Mouse (Mus musculus) limb, embryonic 14.5 days (tissue): ENCODE data around the gene Gm8369. TPM values are rescaled to one million over a fixed set of nuclear protein-coding genes. Genes with fewer than 3 reads are reported as not detected.
"Not testable (repeated sequence)": the region's sequence is repeated elsewhere in the genome, so short reads cannot be mapped to it uniquely, and the experiment has no call there.

Experiments used
- ATAC-seq: fragments of 200-750 bp; cut with Nextera tagmentation; 2 replicates; pipeline ENCODE4 v1.8.0; 2017; ENCODE audit warnings: low read depth, moderate number of reproducible peaks, moderate TSS enrichment; ENCODE audit not compliant: low FRiP score
- DNase-seq: peaks from one replicate; pipeline ENCODE4 v3.0.0-alpha.2; 2015; ENCODE audit warnings: low spot score
- H3K27ac ChIP-seq: fragments of 300-500 bp; sonication (generic); replicated peaks from 2 replicates; pipeline ENCODE4 v1.5.1; 2014; ENCODE audit warnings: low read depth, mild to moderate bottlenecking, low read length, moderate library complexity, mixed read lengths
- H3K27me3 ChIP-seq: fragments of 300-500 bp; sonication (generic); 2 replicates; pipeline ENCODE4 v1.6.1; 2014; ENCODE audit warnings: low read length, mixed read lengths; ENCODE audit not compliant: control insufficient read depth, insufficient read depth
- H3K36me3 ChIP-seq: fragments of 300-500 bp; sonication (generic); 2 replicates; pipeline ENCODE4 v1.6.1; 2014; ENCODE audit warnings: mild to moderate bottlenecking, low read length, moderate library complexity, mixed read lengths; ENCODE audit not compliant: control insufficient read depth, insufficient read depth
- H3K4me1 ChIP-seq: fragments of 300-500 bp; sonication (generic); 2 replicates; pipeline ENCODE4 v1.6.1; 2014; ENCODE audit warnings: antibody characterized with exemption, low read length, mixed read lengths; ENCODE audit not compliant: control insufficient read depth, insufficient read depth
- H3K4me2 ChIP-seq: fragments of 300-500 bp; sonication (generic); replicated peaks from 2 replicates; pipeline ENCODE4 v1.6.1; 2014; ENCODE audit warnings: low read depth, mild to moderate bottlenecking, low read length, moderate library complexity; ENCODE audit not compliant: severe bottlenecking
- H3K4me3 ChIP-seq: fragments of 300-500 bp; sonication (generic); replicated peaks from 2 replicates; pipeline ENCODE4 v1.5.1; 2014; ENCODE audit warnings: low read length
- H3K9ac ChIP-seq: fragments of 300-500 bp; sonication (generic); 2 replicates; pipeline ENCODE4 v1.6.1; 2014; ENCODE audit warnings: mild to moderate bottlenecking, low read depth, low read length, moderate library complexity; ENCODE audit not compliant: severe bottlenecking
- H3K9me3 ChIP-seq: fragments of 300-500 bp; sonication (generic); 2 replicates; pipeline ENCODE4 v1.6.1; 2016; ENCODE audit warnings: low read length; ENCODE audit not compliant: control insufficient read depth
- POLR2A ChIP-seq: fragments of 200-500 bp; IDR thresholded peaks from 2 replicates; pipeline ENCODE4 v1.8.0; 2012; ENCODE audit warnings: inconsistent platforms, mild to moderate bottlenecking, moderate library complexity, borderline replicate concordance; ENCODE audit not compliant: insufficient read depth, insufficient read length; ENCODE audit errors: extremely low read depth
- WGBS: fragments of 180-500 bp; shearing (Covaris S2); extraction: QIAGEN DNeasy Blood & Tissue Kit; methylation state at CpG from one replicate; pipeline ENCODE4 v1.1.7; 2014; 5-methylcytosine and 5-hydroxymethylcytosine counted together
- polyA plus RNA-seq, 2 experiments: library from polyadenylated mRNA; depleted of rRNA in 1 of 2; stranded (reverse) in 1 of 2; unstranded in 1 of 2; fragments of >200 nt; fragmentation: Nextera tagmentation in 1 of 2; extraction: Ambion mirVana in 1 of 2; gene quantifications; 2 replicates each; pipeline versions ENCODE4 v1.2.1 to v1.2.3; 2012 to 2014

Gm8369 gene
- polyA plus RNA-seq, 2 experiments: 0.11 TPM; not detected in 1

DNA sequence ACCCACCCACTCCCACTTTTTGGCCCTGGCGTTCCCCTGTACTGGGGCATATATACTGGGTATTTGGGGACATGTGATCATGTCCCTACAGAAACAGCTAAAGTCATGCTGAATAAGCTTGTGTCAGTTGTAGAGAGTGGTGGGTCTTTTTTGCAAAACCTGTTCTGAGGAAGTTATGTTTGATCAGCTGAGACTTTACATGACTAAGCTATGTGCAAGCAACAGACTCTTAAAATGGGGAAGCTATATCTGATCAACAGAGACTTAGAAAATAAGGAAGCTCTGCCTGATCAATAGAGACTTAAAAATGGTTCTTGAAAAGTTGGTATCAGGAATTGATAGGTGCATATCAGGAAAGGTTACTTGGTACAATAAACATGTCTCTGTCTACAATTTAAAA, 47.7 kb downstream of the Gm8369 start:
- Histone ChIP-seq H3K9me3 (no peaks in the 10 kb centered on the region), H3K4me2 (no peak overlapping the region), H3K36me3 (no peaks in the 10 kb centered on the region), H3K4me1 (no peaks in the 10 kb centered on the region), H3K9ac (no peak overlapping the region), H3K27me3 (no peaks in the 10 kb centered on the region), H3K4me3 (no peak overlapping the region), H3K27ac (no peak overlapping the region)
- ATAC-seq: no peak
- WGBS: 83% methylated on average over 1 of the region's 1 CpGs
- no peak for DNase-seq
- TF ChIP-seq POLR2A: no peak

DNA sequence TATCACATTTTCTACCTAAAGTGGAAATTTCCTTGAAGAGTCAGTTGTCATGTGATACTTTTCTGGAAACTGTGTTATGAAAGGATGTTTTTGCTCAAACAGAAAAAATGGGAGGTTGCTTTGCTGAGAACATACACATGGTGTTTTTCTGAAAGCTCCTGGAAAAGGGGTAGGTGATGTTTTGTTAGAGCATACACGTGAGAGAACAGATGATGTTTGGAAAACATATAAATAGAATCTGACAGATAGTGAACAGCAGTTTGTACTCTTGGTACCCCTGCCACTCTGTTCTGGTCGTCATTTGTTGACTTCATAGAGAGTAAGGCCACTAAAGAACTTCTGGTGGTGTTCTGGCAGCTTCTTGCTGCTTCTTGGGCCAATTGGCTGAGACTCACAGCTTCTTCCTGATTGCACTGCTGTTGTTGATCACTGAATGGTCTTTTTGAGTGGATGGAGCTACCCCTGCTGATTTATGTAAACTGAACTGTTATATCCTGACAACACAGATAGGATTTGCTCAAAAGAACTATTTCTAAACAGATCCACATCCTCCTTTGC, 48.2 kb downstream of the Gm8369 start:
- Histone ChIP-seq H3K4me1 (no peaks in the 10 kb centered on the region), H3K27me3 (no peaks in the 10 kb centered on the region), H3K9me3 (no peaks in the 10 kb centered on the region), H3K27ac (no peak overlapping the region), H3K4me3 (no peak overlapping the region), H3K36me3 (no peaks in the 10 kb centered on the region), H3K4me2 (no peak overlapping the region), H3K9ac (no peak overlapping the region)
- DNase-seq (no peak), ATAC-seq (no peak)
- 67% methylated on average over 2 of the region's 2 CpGs for WGBS
- TF ChIP-seq POLR2A: no peak

DNA sequence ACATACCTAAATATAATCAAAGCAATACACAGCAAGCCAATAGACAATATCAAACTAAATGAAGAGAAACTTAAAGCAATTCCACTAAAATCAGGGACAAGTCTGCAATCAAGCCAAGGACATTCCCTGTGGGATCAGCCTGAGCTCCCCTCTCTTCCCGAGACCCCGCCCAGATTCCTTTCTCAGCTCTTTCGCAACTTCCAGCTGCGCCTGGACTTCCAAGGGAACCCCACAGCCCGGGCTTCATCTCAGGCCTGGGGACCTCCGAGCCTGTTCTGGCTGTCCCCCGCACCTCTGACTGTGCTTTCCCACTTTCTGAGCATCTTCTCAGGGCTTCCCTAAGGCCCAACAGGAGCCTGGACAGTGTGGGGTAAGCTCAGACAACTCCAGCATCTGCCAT, 50.9 kb downstream of the Gm8369 start, which contains the start of gene Ms4a4d:
Gene Ms4a4d, plus strand, starts transcription at position 209 of the 400 bp plus-strand sequence.
- ATAC-seq: no peak
- DNase-seq: no peak
- H3K27ac ChIP-seq: no peak within 1 kb of the TSS
- H3K36me3 ChIP-seq: no peaks in the 10 kb centered on the region
- H3K4me1 ChIP-seq: no peaks in the 10 kb centered on the region
- no peak within 1 kb of the TSS for H3K4me2 ChIP-seq
- 6% methylated on average over 7 of the region's 7 CpGs for WGBS
- H3K27me3 ChIP-seq: no peaks in the 10 kb centered on the region
- no peak within 1 kb of the TSS for H3K4me3 ChIP-seq
- H3K9me3 ChIP-seq: no peaks in the 10 kb centered on the region
- H3K9ac ChIP-seq: no peak within 1 kb of the TSS
- no peak for TF ChIP-seq POLR2A

DNA sequence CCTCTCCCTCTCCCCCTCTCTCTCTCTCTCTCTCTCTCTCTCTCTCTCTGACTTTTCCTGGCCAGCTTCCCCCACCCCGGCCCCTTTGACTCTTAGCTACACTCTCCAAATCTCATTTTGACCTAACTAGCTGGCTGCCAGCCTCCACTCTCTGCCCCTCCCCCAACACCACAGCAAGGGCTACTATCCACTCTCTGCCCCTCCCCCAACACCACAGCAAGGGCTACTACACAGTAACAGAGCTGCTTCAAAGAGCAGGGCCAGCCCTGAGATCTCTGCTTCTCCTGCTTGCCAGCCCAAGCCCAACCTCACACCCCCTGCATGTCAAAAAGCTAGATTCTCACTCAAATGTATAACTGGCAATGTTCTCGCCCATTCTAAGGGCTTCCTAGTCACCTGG, 51.6 kb downstream of the Gm8369 start:
- DNase-seq: no peak

DNA sequence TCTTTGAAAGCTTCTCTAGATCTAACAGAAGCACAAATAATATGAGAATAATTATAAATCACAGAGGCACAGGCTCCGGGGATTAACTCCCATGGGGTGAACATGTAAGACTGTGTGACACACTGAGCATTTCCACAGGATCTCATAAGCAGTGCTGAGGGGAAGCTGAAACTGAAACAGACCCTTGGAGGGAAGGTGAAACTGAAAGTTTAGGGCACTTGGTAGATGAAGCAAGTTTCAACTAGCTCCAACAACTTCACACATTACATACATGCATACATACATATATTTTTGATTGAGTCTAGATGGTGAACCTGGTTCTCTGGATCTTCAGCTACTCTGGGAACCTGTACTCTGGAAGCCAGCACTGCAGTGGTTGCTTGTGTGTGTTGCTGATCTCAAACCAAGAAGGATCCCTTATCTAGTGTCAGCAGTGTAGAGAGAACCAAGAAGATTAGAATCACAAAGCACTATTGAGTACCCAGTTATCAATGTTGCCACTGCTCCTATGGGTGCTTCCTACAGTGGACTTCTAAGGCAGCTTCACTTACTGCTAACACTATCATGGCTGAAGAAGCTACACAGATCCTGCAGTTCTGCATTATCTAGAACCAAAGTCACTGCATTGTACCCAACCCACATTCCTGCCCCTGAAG, 54.6 kb downstream of the Gm8369 start:
- DNase-seq, H3K4me2 ChIP-seq, H3K9ac ChIP-seq, H3K4me1 ChIP-seq, H3K36me3 ChIP-seq, H3K9me3 ChIP-seq, H3K27me3 ChIP-seq, H3K27ac ChIP-seq, ATAC-seq, H3K4me3 ChIP-seq: not testable (repeated sequence)
- WGBS: 86% methylated on average over 1 of the region's 1 CpGs

More for the DNA sequence above, 51.6 kb downstream of the Gm8369 start:
- Histone ChIP-seq H3K4me1 (no peaks in the 10 kb centered on the region), H3K4me3 (no peak overlapping the region), H3K36me3 (no peaks in the 10 kb centered on the region), H3K9me3 (no peaks in the 10 kb centered on the region), H3K4me2 (no peak overlapping the region), H3K9ac (no peak overlapping the region), H3K27ac (no peak overlapping the region), H3K27me3 (no peaks in the 10 kb centered on the region)
- TF ChIP-seq POLR2A: no peak
- no peak for ATAC-seq
- 28% methylated on average over 2 of the region's 2 CpGs for WGBS

DNA sequence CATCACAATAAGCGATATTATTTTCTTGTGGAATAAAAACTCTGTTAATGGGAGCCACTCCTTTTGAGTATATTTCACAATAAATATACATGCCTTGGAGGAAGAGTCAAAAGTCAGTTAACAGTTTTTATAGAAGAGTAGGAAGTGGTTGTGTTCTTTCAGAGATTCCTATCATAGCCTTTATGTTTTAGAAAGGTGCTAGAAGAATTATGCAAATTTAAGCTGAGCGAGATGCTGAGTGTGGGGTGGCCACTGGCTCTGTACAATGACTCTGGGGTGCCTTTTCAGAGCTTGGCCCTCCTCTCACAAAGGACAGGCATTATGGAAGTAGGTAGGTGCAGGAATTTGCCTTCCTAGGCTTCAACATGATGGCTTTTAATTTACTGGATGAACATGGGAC, 58.6 kb downstream of the Gm8369 start:
- DNase-seq, ATAC-seq, H3K36me3 ChIP-seq, H3K4me1 ChIP-seq, H3K9me3 ChIP-seq, H3K9ac ChIP-seq, H3K4me2 ChIP-seq, H3K27me3 ChIP-seq, H3K4me3 ChIP-seq, H3K27ac ChIP-seq: not testable (repeated sequence)
- WGBS: 84% methylated on average over 2 of the region's 2 CpGs
